Mouse (Mus musculus): ENCODE measurements around the gene Fam53b. TPM values are rescaled to one million over a fixed set of nuclear protein-coding genes. Genes with fewer than 3 reads are reported as not detected.
A peak's percentile ranks its signal among the peaks of the same experiment; 100 is the strongest.
"Not testable (repeated sequence)": the region's sequence is repeated elsewhere in the genome, so short reads cannot be mapped to it uniquely, and the experiment has no call there.

Gene Fam53b
- polyA plus RNA-seq, 1 experiment from 2014 or later = 31.2 TPM

- Histone ChIP-seq H3K4me2 (replicated peaks; ENCODE audit: low read depth, low read length) (no peak overlapping the region), H3K9me3 (ENCODE audit: low read length) (no peaks in the 10 kb centered on the region), H3K36me3 (ENCODE audit: insufficient read depth, low read length) (no peaks in the 10 kb centered on the region), H3K4me1 (ENCODE audit: insufficient read depth, low read depth, low read length) (peaks cover 13% of the 10 kb centered on the region; the same call in 1 of the 2 replicates), H3K9ac (replicated peaks; ENCODE audit: low read depth) (no peak overlapping the region), H3K27ac (ENCODE audit: low read length) (peak overlapping the region; percentile 85), H3K4me3 (ENCODE audit: low read depth, low read length) (no peak overlapping the region), H3K27me3 (replicated peaks; ENCODE audit: insufficient read depth, low read length) (no peaks in the 10 kb centered on the region)
- 53% methylated on average over 20 of the region's 20 CpGs for WGBS
- ATAC-seq (peak; percentile 65), DNase-seq (ENCODE audit: low spot score) (peak; percentile 83)
- TF ChIP-seq CTCF (IDR thresholded peaks at IDR 0.05) (peak; percentile 36), EP300 (IDR thresholded peaks at IDR 0.05) (peak; percentile 85)
Observed at GRCm38 (mm10) chr7:132669999-132670862, 143.5 kb downstream of the Fam53b start.

- ATAC-seq (peak; percentile 39), DNase-seq (ENCODE audit: low spot score) (peak; percentile 42)
- Histone ChIP-seq H3K4me3 (ENCODE audit: low read depth, low read length) (no peak overlapping the region), H3K4me2 (replicated peaks; ENCODE audit: low read depth, low read length) (no peak overlapping the region), H3K9ac (replicated peaks; ENCODE audit: low read depth) (no peak overlapping the region), H3K27ac (ENCODE audit: low read length) (0 out of 2 replicates have a peak overlapping the region, but pooled peaks have one; percentile 85), H3K9me3 (ENCODE audit: low read length) (no peaks in the 10 kb centered on the region), H3K36me3 (ENCODE audit: insufficient read depth, low read length) (no peaks in the 10 kb centered on the region), H3K27me3 (replicated peaks; ENCODE audit: insufficient read depth, low read length) (no peaks in the 10 kb centered on the region), H3K4me1 (ENCODE audit: insufficient read depth, low read depth, low read length) (peaks cover 8% of the 10 kb centered on the region; the same call in 1 of the 2 replicates)
- WGBS = 34% methylated on average over 2 of the region's 2 CpGs
- peak; percentile 77 for TF ChIP-seq EP300 (IDR thresholded peaks at IDR 0.05)
- TF ChIP-seq CTCF (IDR thresholded peaks at IDR 0.05) = no peak
Observed at GRCm38 (mm10) chr7:132668604-132669003, 145.1 kb downstream of the Fam53b start.

GRCm38 (mm10) chr7:132666516-132666915, 147.2 kb downstream of the Fam53b start:
- TF ChIP-seq CTCF (IDR thresholded peaks at IDR 0.05) (no peak), EP300 (IDR thresholded peaks at IDR 0.05) (no peak)
- ATAC-seq = no peak
- WGBS = 74% methylated on average over 4 of the region's 4 CpGs

GRCm38 (mm10) chr7:132665664-132666382, 147.9 kb downstream of the Fam53b start:
- Histone ChIP-seq H3K9me3 (ENCODE audit: low read length) (no peaks in the 10 kb centered on the region), H3K27ac (ENCODE audit: low read length) (no peak overlapping the region), H3K36me3 (ENCODE audit: insufficient read depth, low read length) (no peaks in the 10 kb centered on the region), H3K4me1 (ENCODE audit: insufficient read depth, low read depth, low read length) (peaks cover 6% of the 10 kb centered on the region; the same call in 1 of the 2 replicates), H3K9ac (replicated peaks; ENCODE audit: low read depth) (no peak overlapping the region), H3K4me2 (replicated peaks; ENCODE audit: low read depth, low read length) (no peak overlapping the region), H3K4me3 (ENCODE audit: low read depth, low read length) (no peak overlapping the region), H3K27me3 (replicated peaks; ENCODE audit: insufficient read depth, low read length) (no peaks in the 10 kb centered on the region)
- 79% methylated on average over 5 of the region's 8 CpGs for WGBS
- TF ChIP-seq EP300 (IDR thresholded peaks at IDR 0.05) = no peak
- no peak for TF ChIP-seq CTCF (IDR thresholded peaks at IDR 0.05)
- ATAC-seq = no peak
- DNase-seq (ENCODE audit: low spot score) = no peak

More at GRCm38 (mm10) chr7:132666516-132666915, 147.2 kb downstream of the Fam53b start:
- Histone ChIP-seq H3K27me3 (replicated peaks; ENCODE audit: insufficient read depth, low read length) (no peaks in the 10 kb centered on the region), H3K4me2 (replicated peaks; ENCODE audit: low read depth, low read length) (no peak overlapping the region), H3K27ac (ENCODE audit: low read length) (no peak overlapping the region), H3K9me3 (ENCODE audit: low read length) (no peaks in the 10 kb centered on the region), H3K9ac (replicated peaks; ENCODE audit: low read depth) (no peak overlapping the region), H3K36me3 (ENCODE audit: insufficient read depth, low read length) (no peaks in the 10 kb centered on the region), H3K4me3 (ENCODE audit: low read depth, low read length) (no peak overlapping the region), H3K4me1 (ENCODE audit: insufficient read depth, low read depth, low read length) (peaks cover 2% of the 10 kb centered on the region; the same call in 1 of the 2 replicates)
- no peak for DNase-seq (ENCODE audit: low spot score)

- ATAC-seq = no peak
- Histone ChIP-seq H3K9me3 (ENCODE audit: low read length) (no peaks in the 10 kb centered on the region), H3K27ac (ENCODE audit: low read length) (no peak overlapping the region), H3K4me1 (ENCODE audit: insufficient read depth, low read depth, low read length) (peaks cover 12% of the 10 kb centered on the region; the same call in 1 of the 2 replicates), H3K27me3 (replicated peaks; ENCODE audit: insufficient read depth, low read length) (no peaks in the 10 kb centered on the region), H3K4me3 (ENCODE audit: low read depth, low read length) (no peak overlapping the region), H3K9ac (replicated peaks; ENCODE audit: low read depth) (no peak overlapping the region), H3K36me3 (ENCODE audit: insufficient read depth, low read length) (no peaks in the 10 kb centered on the region), H3K4me2 (replicated peaks; ENCODE audit: low read depth, low read length) (no peak overlapping the region)
- TF ChIP-seq CTCF (IDR thresholded peaks at IDR 0.05) = no peak
- no peak for DNase-seq (ENCODE audit: low spot score)
- WGBS = 89% methylated on average over 6 of the region's 6 CpGs
Observed at GRCm38 (mm10) chr7:132664815-132665214, 148.9 kb downstream of the Fam53b start.

GRCm38 (mm10) chr7:132662831-132663230, 150.9 kb downstream of the Fam53b start:
- H3K36me3 ChIP-seq (ENCODE audit: insufficient read depth, low read length); H3K4me3 ChIP-seq (ENCODE audit: low read depth, low read length); H3K4me2 ChIP-seq (replicated peaks; ENCODE audit: low read depth, low read length); H3K9me3 ChIP-seq (ENCODE audit: low read length); H3K27me3 ChIP-seq (replicated peaks; ENCODE audit: insufficient read depth, low read length); H3K9ac ChIP-seq (replicated peaks; ENCODE audit: low read depth): not testable (repeated sequence)
- DNase-seq (ENCODE audit: low spot score) (peak; percentile 73), ATAC-seq (peak; percentile 82)
- 49% methylated on average over 6 of the region's 6 CpGs for WGBS
- Histone ChIP-seq H3K4me1 (ENCODE audit: insufficient read depth, low read depth, low read length) (peaks cover 23% of the 10 kb centered on the region), H3K27ac (ENCODE audit: low read length) (peak overlapping the region; percentile 81)
- TF ChIP-seq EP300 (IDR thresholded peaks at IDR 0.05) = peak; percentile 51; the same call in 1 of the 2 replicates

Other genes with a start within 250 kb of the Fam53b start
- gene Oat, start 237.5 kb downstream of the Fam53b start, polyA plus RNA-seq (2015; fragmentation: Nextera tagmentation; extraction: Ambion mirVana) = 214 and 233 TPM in 2 replicates
- not detected in 2 replicates for gene Nkx1-2, start 214.2 kb downstream of the Fam53b start, polyA plus RNA-seq (2015; fragmentation: Nextera tagmentation; extraction: Ambion mirVana)
- gene Lhpp, start 203.2 kb downstream of the Fam53b start, polyA plus RNA-seq (2015; fragmentation: Nextera tagmentation; extraction: Ambion mirVana) = 5.9 and 7.6 TPM in 2 replicates
- 34.5 and 37.2 TPM in 2 replicates for gene Eef1akmt2, start 38.8 kb upstream of the Fam53b start, polyA plus RNA-seq (2015; fragmentation: Nextera tagmentation; extraction: Ambion mirVana)
- 26.7 and 27.1 TPM in 2 replicates for gene Abraxas2, start 45.3 kb upstream of the Fam53b start, polyA plus RNA-seq (2015; fragmentation: Nextera tagmentation; extraction: Ambion mirVana)
- 13.5 and 13.8 TPM in 2 replicates for gene Zranb1, start 117.3 kb upstream of the Fam53b start, polyA plus RNA-seq (2015; fragmentation: Nextera tagmentation; extraction: Ambion mirVana)

Measured in lung, postnatal 0 days (tissue).